Mouse (Mus musculus) small intestine, adult 2 months (tissue): Measurements from ENCODE around the gene Hfe2. TPM values are rescaled to one million over a fixed set of nuclear protein-coding genes. Genes with fewer than 3 reads are reported as not detected.
A peak's percentile ranks its signal among the peaks of the same experiment; 100 is the strongest.

Source experiments
- H3K27ac ChIP-seq: fragments of 200-500 bp; 2 replicates; pipeline ENCODE4 v1.5.1; 2012; ENCODE audit warnings: low read depth, low read length, control low read depth, inconsistent platforms; ENCODE audit not compliant: insufficient read depth
- H3K27me3 ChIP-seq: fragments of 200-500 bp; 2 replicates; pipeline ENCODE4 v1.6.1; 2012; ENCODE audit warnings: mild to moderate bottlenecking, moderate library complexity, low read length, inconsistent platforms; ENCODE audit not compliant: control insufficient read depth, insufficient read depth
- H3K36me3 ChIP-seq: fragments of 200-500 bp; 2 replicates; pipeline ENCODE4 v1.6.1; 2012; ENCODE audit warnings: mild to moderate bottlenecking, low read length, control low read depth, inconsistent platforms; ENCODE audit not compliant: control insufficient read depth, insufficient read depth
- H3K4me1 ChIP-seq: fragments of 200-500 bp; 2 replicates; pipeline ENCODE4 v1.6.1; 2012; ENCODE audit warnings: low read length, inconsistent platforms, mixed read lengths; ENCODE audit not compliant: control insufficient read depth, insufficient read depth, insufficient read length
- H3K4me3 ChIP-seq: fragments of 200-500 bp; 2 replicates; pipeline ENCODE4 v1.5.1; 2012; ENCODE audit warnings: low read depth, mild to moderate bottlenecking, control low read depth, inconsistent platforms, low read length, moderate library complexity
- CTCF ChIP-seq: fragments of 200-500 bp; IDR thresholded peaks from 2 replicates; pipeline ENCODE4 v1.5.1; 2012; ENCODE audit warnings: low read depth, mild to moderate bottlenecking, control low read depth, inconsistent platforms, low read length, moderate library complexity, mixed read lengths; ENCODE audit not compliant: insufficient replicate concordance, insufficient read length; ENCODE audit errors: extremely low read depth
- POLR2A ChIP-seq: fragments of 200-500 bp; IDR thresholded peaks from 2 replicates; pipeline ENCODE4 v1.6.1; 2012; ENCODE audit warnings: low read depth, mild to moderate bottlenecking, control low read depth, inconsistent platforms, low read length, moderate library complexity
- WGBS: fragments of 180-500 bp; shearing (Covaris S2); methylation state at CpG from one replicate; pipeline ENCODE4 v1.1.7; 2018; 5-methylcytosine and 5-hydroxymethylcytosine counted together
- polyA plus RNA-seq: library from polyadenylated mRNA; depleted of rRNA; stranded (reverse); fragments of >200 nt; gene quantifications from 2 replicates; pipeline ENCODE4 v1.2.3, GENCODE M21; 2012

Hfe2 gene
- polyA plus RNA-seq, 1 experiment: not detected

DNA sequence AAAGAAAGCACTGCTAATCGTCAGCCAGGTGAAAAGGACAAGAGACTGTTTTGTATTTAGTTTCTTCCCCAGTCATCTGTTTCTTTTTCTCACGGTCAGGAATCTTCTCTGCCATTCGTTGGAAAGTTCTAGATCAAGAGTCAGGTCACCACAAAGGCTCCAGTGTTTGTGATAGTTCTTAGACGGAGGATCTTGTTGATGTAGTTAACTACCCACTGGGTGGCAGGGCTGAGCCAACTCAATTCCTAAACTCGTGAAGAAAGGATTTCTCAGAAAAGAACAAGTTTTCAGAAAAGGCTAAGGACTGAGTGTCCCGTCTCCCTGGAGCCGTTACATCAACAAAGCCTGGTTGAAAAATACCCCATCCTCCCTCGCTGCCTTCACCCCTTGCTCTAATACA, 26.2 kb downstream of the Hfe2 start:
- no peaks in the 10 kb centered on the region for H3K27me3 ChIP-seq
- 2% methylated on average over 8 of the region's 8 CpGs for WGBS
- H3K4me3 ChIP-seq: no peak overlapping the region
- peak overlapping the region; percentile 61; the same call in 1 of the 2 replicates for H3K27ac ChIP-seq
- TF ChIP-seq POLR2A (no peak), CTCF (peak; percentile 20; the same call in 1 of the 2 replicates)
- H3K4me1 ChIP-seq: peaks cover 10% of the 10 kb centered on the region
- H3K36me3 ChIP-seq: no peaks in the 10 kb centered on the region

DNA sequence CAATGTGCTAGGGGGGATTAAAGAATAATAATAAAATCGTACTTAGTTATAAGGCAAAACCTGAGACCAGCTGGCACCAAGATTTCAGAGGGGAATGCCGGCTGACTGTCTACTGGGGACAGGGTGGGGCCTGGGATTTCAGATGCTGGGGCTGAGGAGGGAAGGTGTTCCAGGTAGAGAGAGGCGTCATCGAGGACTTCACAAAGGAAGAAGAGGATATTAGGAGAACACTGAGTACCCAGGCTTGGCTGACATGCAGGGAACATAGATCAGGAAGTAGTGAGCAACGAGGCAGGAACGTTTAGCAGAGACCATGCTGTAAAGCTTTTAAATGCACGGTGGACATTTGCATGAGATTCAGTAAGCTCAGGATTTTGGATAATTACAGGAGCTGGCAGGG, 26.9 kb downstream of the Hfe2 start:
- 19% methylated on average over 7 of the region's 7 CpGs for WGBS
- Histone ChIP-seq H3K27me3 (no peaks in the 10 kb centered on the region), H3K27ac (peak overlapping the region; percentile 61), H3K36me3 (no peaks in the 10 kb centered on the region), H3K4me3 (no peak overlapping the region), H3K4me1 (peaks cover 10% of the 10 kb centered on the region)
- TF ChIP-seq CTCF (no peak), POLR2A (no peak)

DNA sequence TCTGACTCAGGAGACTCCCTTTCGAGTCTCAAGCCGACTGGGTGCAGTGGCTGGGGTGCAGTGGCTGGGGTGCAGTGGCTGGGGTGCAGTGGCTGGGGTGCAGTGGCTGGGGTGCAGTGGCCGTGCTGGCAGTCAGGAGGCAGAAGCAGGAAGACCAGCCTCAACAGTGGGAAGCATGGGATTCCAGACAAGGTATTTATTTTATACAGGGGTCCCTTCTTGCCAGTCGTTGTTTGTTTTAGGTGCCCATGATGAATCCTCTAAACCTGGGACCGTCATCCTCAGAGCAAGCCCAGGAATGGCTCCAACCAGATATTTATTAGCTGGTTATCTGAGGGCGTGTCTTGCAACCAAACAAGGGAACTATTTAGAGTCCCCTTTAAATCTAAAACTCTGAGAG, 28.6 kb downstream of the Hfe2 start:
- peak overlapping the region; percentile 95; the same call in 1 of the 2 replicates for H3K27ac ChIP-seq
- H3K4me1 ChIP-seq: peaks cover 10% of the 10 kb centered on the region
- H3K27me3 ChIP-seq: no peaks in the 10 kb centered on the region
- peaks cover under 1% of the 10 kb centered on the region for H3K36me3 ChIP-seq
- WGBS: 23% methylated on average over 6 of the region's 6 CpGs
- H3K4me3 ChIP-seq: no peak overlapping the region
- TF ChIP-seq POLR2A (no peak), CTCF (no peak)

DNA sequence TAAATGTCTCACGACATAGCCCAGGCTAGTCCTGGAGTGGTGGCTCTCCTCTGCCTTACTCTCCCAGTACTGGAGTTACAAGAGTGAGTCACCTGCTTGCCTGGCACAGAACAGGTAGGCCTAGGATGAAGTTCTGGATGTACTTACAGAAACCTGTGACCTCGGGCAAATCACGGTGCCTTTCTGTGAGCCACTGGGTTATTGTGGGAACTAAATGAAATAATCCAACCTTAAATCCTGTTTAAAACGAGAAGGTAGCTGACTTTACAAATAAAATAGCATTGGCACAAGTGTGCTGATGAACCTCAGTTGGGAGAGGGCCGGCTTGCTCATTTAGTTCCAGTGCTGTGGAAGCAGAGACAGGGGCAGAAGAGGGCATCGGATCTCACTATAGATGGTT, 29.3 kb downstream of the Hfe2 start:
- Histone ChIP-seq H3K36me3 (peaks cover 6% of the 10 kb centered on the region), H3K27me3 (no peaks in the 10 kb centered on the region), H3K4me3 (no peak overlapping the region), H3K27ac (peak overlapping the region; percentile 95), H3K4me1 (peaks cover 10% of the 10 kb centered on the region)
- TF ChIP-seq POLR2A (no peak), CTCF (no peak)
- 42% methylated on average over 6 of the region's 6 CpGs for WGBS

DNA sequence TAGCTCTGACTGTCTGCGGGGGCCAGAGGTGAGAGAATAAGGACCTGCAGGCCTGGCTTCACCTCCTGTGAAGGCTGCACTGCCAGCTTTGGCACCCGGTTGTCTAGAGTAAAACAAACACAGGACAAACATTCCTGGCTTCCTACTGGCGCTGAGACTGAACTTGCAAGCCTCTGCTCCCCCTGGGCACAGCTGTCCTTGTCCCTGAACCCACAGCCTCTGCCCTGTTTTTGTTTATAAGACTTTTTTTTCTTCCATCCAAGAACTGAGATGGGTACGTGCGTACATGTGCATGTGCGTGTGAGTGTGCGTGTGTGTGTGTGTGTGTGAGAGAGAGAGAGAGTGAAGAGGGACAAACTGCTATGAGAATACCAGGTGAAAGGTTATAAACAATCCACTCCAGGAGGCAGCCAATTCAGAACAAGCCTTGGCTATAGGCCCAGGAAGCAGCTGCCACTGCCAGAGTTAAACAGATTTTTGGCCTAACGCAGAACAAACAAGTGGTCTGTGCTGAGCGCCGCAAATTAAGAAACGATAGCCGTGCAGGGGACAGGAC, 30.1 kb downstream of the Hfe2 start:
- no peak overlapping the region for H3K4me3 ChIP-seq
- H3K27me3 ChIP-seq: no peaks in the 10 kb centered on the region
- H3K36me3 ChIP-seq: peaks cover 15% of the 10 kb centered on the region
- WGBS: 13% methylated on average over 12 of the region's 12 CpGs
- TF ChIP-seq CTCF (no peak), POLR2A (no peak; the same call in 1 of the 2 replicates)
- peaks cover 10% of the 10 kb centered on the region for H3K4me1 ChIP-seq
- H3K27ac ChIP-seq: peak overlapping the region; percentile 95

DNA sequence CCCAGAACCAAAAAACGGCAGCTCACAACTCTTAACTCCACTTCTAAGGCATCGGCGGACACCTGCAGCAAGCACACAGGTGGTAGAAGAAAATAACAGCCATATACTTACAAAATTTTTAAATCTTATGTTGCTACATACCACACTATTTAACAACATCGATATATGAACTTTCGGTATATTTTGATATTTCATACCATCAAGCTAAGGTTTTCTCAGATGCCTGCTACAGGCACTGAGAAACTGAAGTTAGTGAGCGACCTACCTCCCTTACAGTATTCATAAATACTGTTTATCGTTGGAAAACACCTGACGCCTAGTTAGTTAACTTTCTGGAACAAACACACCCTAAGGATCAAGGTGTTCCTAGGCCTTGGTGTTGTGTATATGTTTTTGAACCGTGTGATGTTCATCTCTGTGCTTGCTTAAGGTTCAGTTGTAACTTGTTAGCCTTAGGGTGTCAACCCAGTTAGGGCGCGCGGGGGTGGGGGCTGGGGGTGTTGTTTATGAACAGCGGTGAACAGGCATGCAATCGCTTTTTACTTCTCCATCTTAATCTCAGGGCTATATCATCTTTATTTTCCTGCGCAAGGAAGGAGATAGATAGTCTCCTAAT, 31.1 kb downstream of the Hfe2 start:
- peaks cover 10% of the 10 kb centered on the region for H3K4me1 ChIP-seq
- peak overlapping the region; percentile 95 for H3K27ac ChIP-seq
- no peak for TF ChIP-seq POLR2A
- no peak for TF ChIP-seq CTCF
- H3K4me3 ChIP-seq: no peak overlapping the region
- H3K27me3 ChIP-seq: no peaks in the 10 kb centered on the region
- WGBS: 25% methylated on average over 15 of the region's 15 CpGs
- H3K36me3 ChIP-seq: peaks cover 25% of the 10 kb centered on the region
